ENCODE assay signal across 15 mouse cellular contexts in genomic region chr7:110158073-110158472, GRCm38 (mm10). TPM values are rescaled to one million over a fixed set of nuclear protein-coding genes. Genes with fewer than 3 reads are reported as not detected.
A peak's percentile ranks its signal among the peaks of the same experiment; 100 is the strongest.
DNase-seq lines count a peak whose midpoint lies in the region; ATAC-seq and TF ChIP-seq lines count a peak whose summit lies in the region.
"Had no signal": no experiment of that assay in that cellular context is flagged by ENCODE, and none has a peak within 500 bp of the region (broad histone marks: within the 10 kb centered on the region; RNA-seq: fewer than 3 reads in every experiment).

No protein-coding gene starts in this region.

- intact Hi-C loops in gastrocnemius, adult 2 months (cut with DNase I): no loop called here
- intact Hi-C loops in gastrocnemius, postnatal 14 days (cut with DNase I; ENCODE audit: low total_unique reads): no loop called here
- intact Hi-C loops in heart, postnatal 14 days (cut with DNase I): loop anchor here (5.0 kb wide), 2 partner anchors 36 to 71 kb away; partner anchors contain the start of gene Wee1

- WGBS in heart, embryonic 16.5 days: 57% methylated on average over 3 of the region's 3 CpGs
- 46% methylated on average over 3 of the region's 3 CpGs for WGBS in lung, embryonic 14.5 days
- WGBS in stomach, embryonic 15.5 days: 44% methylated on average over 3 of the region's 3 CpGs

- H3K4me1 ChIP-seq in heart, embryonic 16.5 days (ENCODE audit: control insufficient read depth, insufficient read depth, low read length): peaks cover 21% of the 10 kb centered on the region
- peaks cover 16% of the 10 kb centered on the region for H3K4me1 ChIP-seq in lung, embryonic 14.5 days (ENCODE audit: insufficient read depth)
- peaks cover 16% of the 10 kb centered on the region for H3K4me1 ChIP-seq in stomach, embryonic 15.5 days
- H3K4me1 ChIP-seq: forebrain, embryonic 13.5 days; hindbrain, embryonic 15.5 days; midbrain, embryonic 15.5 days had no signal

- no peak for TF ChIP-seq CTCF in gastrocnemius, adult 2 months (IDR thresholded peaks at IDR 0.05)
- no peak for TF ChIP-seq CTCF in lung, embryonic 14.5 days (IDR thresholded peaks at IDR 0.05; ENCODE audit: low read depth)

- no peak overlapping the region for H3K9ac ChIP-seq in heart, embryonic 16.5 days (ENCODE audit: low read length)
- no peak overlapping the region for H3K9ac ChIP-seq in lung, embryonic 14.5 days
- no peak overlapping the region for H3K9ac ChIP-seq in stomach, embryonic 15.5 days
- H3K9ac ChIP-seq: forebrain, embryonic 13.5 days; hindbrain, embryonic 15.5 days; limb, embryonic 13.5 days; liver, postnatal 0 days; midbrain, embryonic 15.5 days had no signal

- no peak overlapping the region for H3K4me2 ChIP-seq in heart, embryonic 16.5 days (ENCODE audit: low read depth, low read length)
- no peak overlapping the region for H3K4me2 ChIP-seq in lung, embryonic 14.5 days
- H3K4me2 ChIP-seq in stomach, embryonic 15.5 days: no peak overlapping the region
- H3K4me2 ChIP-seq: forebrain, embryonic 13.5 days; hindbrain, embryonic 15.5 days; limb, embryonic 13.5 days; midbrain, embryonic 15.5 days had no signal

- no peaks in the 10 kb centered on the region for H3K9me3 ChIP-seq in heart, embryonic 16.5 days (replicated peaks; ENCODE audit: control insufficient read depth, low read length)
- H3K9me3 ChIP-seq in lung, embryonic 14.5 days (ENCODE audit: low read depth, low read length): no peaks in the 10 kb centered on the region
- H3K9me3 ChIP-seq in stomach, embryonic 15.5 days: no peaks in the 10 kb centered on the region
- H3K9me3 ChIP-seq: forebrain, embryonic 13.5 days; hindbrain, embryonic 15.5 days; limb, embryonic 13.5 days; midbrain, embryonic 15.5 days had no signal

- H3K36me3 ChIP-seq in heart, embryonic 16.5 days (ENCODE audit: control insufficient read depth, insufficient read depth): no peaks in the 10 kb centered on the region
- no peaks in the 10 kb centered on the region for H3K36me3 ChIP-seq in lung, embryonic 14.5 days (ENCODE audit: insufficient read depth)
- no peaks in the 10 kb centered on the region for H3K36me3 ChIP-seq in stomach, embryonic 15.5 days
- H3K36me3 ChIP-seq: hindbrain, embryonic 15.5 days; limb, embryonic 13.5 days; midbrain, embryonic 15.5 days had no signal

- no peaks in the 10 kb centered on the region for H3K27me3 ChIP-seq in heart, embryonic 16.5 days (ENCODE audit: control insufficient read depth, insufficient read depth, low read length)
- no peaks in the 10 kb centered on the region for H3K27me3 ChIP-seq in lung, embryonic 14.5 days (ENCODE audit: insufficient read depth, low read length)
- no peaks in the 10 kb centered on the region for H3K27me3 ChIP-seq in stomach, embryonic 15.5 days (replicated peaks)
- H3K27me3 ChIP-seq: forebrain, embryonic 13.5 days; hindbrain, embryonic 15.5 days; limb, embryonic 13.5 days; midbrain, embryonic 15.5 days had no signal

- H3K27ac ChIP-seq in gastrocnemius, adult 2 months: peak overlapping the region; percentile 48; the same call in 1 of the 2 replicates
- peak overlapping the region; percentile 94 for H3K27ac ChIP-seq in heart, embryonic 16.5 days (ENCODE audit: low read length)
- H3K27ac ChIP-seq in lung, embryonic 14.5 days (ENCODE audit: low read depth): peak overlapping the region; percentile 71; the same call in 1 of the 2 replicates
- peak overlapping the region; percentile 49; the same call in 1 of the 2 replicates for H3K27ac ChIP-seq in stomach, embryonic 15.5 days
- H3K27ac ChIP-seq: forebrain, embryonic 13.5 days; hindbrain, embryonic 15.5 days; midbrain, embryonic 15.5 days had no signal

- no peak overlapping the region for H3K4me3 ChIP-seq in gastrocnemius, adult 2 months
- no peak overlapping the region for H3K4me3 ChIP-seq in heart, embryonic 16.5 days (ENCODE audit: low read length)
- no peak overlapping the region for H3K4me3 ChIP-seq in lung, embryonic 14.5 days (ENCODE audit: low read depth, low read length)
- H3K4me3 ChIP-seq in stomach, embryonic 15.5 days (replicated peaks): no peak overlapping the region
- H3K4me3 ChIP-seq: forebrain, embryonic 13.5 days; hindbrain, embryonic 15.5 days; limb, embryonic 13.5 days; midbrain, embryonic 15.5 days had no signal

- no peak for ATAC-seq in heart, embryonic 16.5 days (replicated peaks; ENCODE audit: extremely low read depth, insufficient read depth, low FRiP score)
- no peak for ATAC-seq in lung, embryonic 14.5 days (ENCODE audit: insufficient read depth)
- ATAC-seq in stomach, embryonic 15.5 days (ENCODE audit: insufficient read depth, low FRiP score, low read depth): no peak
- ATAC-seq: forebrain, embryonic 13.5 days; midbrain, embryonic 15.5 days had no signal

- DNase-seq in gastrocnemius, adult 2 months: no peak
- DNase-seq in gastrocnemius, postnatal 14 days: no peak
- no peak for DNase-seq in heart, postnatal 14 days
- DNase-seq in lung, embryonic 14.5 days: no peak
- DNase-seq in lung, postnatal 10 days: no peak
- no peak for DNase-seq in layer of hippocampus, adult 11-12 months (ENCODE audit: low spot score)
- DNase-seq: cerebellum, postnatal 14 days; layer of hippocampus, adult 9-11 months; liver, postnatal 0 days had no signal

RNA-seq across cellular contexts. Expression of gene Wee1, which starts 36.2 kb away (rescaled TPM):
- 1 to 10 TPM in 1 of 2 experiments, under 1 TPM in 1; 0.97 to 3.6 TPM for total RNA-seq in gastrocnemius, adult 2 months (2021)
- total RNA-seq in gastrocnemius, postnatal 14 days (2021): 1 to 10 TPM; 4.3 to 6.4 TPM
- 20.8 and 20.9 TPM in 2 replicates for polyA plus RNA-seq in heart, embryonic 16.5 days (2015; fragmentation: Nextera tagmentation; extraction: Ambion mirVana)
- total RNA-seq in heart, postnatal 14 days (2021): 10 to 100 TPM; 15.5 to 17.9 TPM
- 44.0 and 47.1 TPM in 2 replicates for polyA plus RNA-seq in lung, embryonic 14.5 days (2014; fragmentation: Nextera tagmentation; extraction: Ambion mirVana)
- 30.1 and 34.7 TPM in 2 replicates for polyA plus RNA-seq in stomach, embryonic 15.5 days (2015; fragmentation: Nextera tagmentation; extraction: Ambion mirVana)
